Mouse (Mus musculus): ENCODE results near the gene Amd1.

DNA sequence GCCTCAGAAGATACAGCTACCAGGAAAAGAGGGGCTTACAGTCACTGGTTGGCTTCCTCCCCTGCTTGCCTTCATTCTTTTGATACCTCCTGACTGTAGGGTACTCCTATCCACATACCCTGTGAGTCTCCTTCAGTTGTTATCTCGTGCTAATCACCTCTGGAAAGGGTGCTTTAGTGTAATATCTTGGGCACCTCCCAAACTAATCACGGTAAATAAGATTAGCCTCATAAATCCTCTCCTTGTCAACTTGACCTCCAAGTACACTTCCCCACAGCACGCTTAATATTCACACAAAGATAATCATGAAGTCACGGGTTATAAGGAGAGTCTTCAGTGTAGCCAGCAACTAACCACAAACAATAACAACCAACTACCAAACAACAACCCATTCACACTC is 40.0 kb upstream of the Amd1 start:
- TF ChIP-seq POLR2A (IDR thresholded peaks at IDR 0.05; ENCODE audit: borderline replicate concordance, insufficient read depth, low read length) (no peak), CTCF (IDR thresholded peaks at IDR 0.05; ENCODE audit: borderline replicate concordance, insufficient read depth, low read depth, low read length) (no peak)

All from cerebellum, adult 2 months (tissue).